Mouse (Mus musculus): ENCODE results near the gene Rgs7. TPM values are rescaled to one million over a fixed set of nuclear protein-coding genes. Genes with fewer than 3 reads are reported as not detected.
A peak's percentile ranks its signal among the peaks of the same experiment; 100 is the strongest.

Rgs7 gene
- polyA plus RNA-seq, 1 experiment, result 0.07 TPM

DNA sequence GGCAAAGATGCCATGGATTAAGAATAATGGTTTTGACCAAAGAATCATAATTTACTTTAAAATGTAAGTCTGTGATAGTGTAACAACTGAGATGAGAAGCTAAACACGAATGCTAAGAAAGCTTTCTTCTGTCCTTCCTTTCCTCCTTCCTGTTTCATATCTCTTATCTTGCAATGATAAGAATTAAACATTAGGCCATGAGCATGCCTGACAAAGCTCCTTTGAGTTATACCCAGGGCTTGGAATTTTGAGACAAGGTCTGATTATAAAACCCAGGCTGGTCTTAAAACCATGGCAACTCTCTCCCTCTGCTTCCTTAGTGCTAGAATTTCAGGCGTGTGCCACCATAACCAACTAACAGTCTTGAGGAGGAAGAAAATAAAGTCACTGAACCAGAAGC is 22.2 kb upstream of the Rgs7 start:
- H3K4me3 ChIP-seq (ENCODE audit: insufficient read depth, poor library complexity, severe bottlenecking), result no peak overlapping the region
- H3K36me3 ChIP-seq (ENCODE audit: control insufficient read depth, insufficient read depth), result no peaks in the 10 kb centered on the region
- H3K79me3 ChIP-seq (ENCODE audit: low read depth), result no peaks in the 10 kb centered on the region
- no peak for TF ChIP-seq CTCF (IDR thresholded peaks at IDR 0.05; ENCODE audit: control insufficient read depth, insufficient read depth, insufficient read length)
- TF ChIP-seq FOSL1 (IDR thresholded peaks at IDR 0.05; ENCODE audit: insufficient read depth, low read length, poor library complexity, severe bottlenecking), result no peak
- H3ac ChIP-seq (ENCODE audit: control insufficient read depth, insufficient read length, low read depth), result no peak overlapping the region
- no peaks in the 10 kb centered on the region for H3K79me2 ChIP-seq (ENCODE audit: control insufficient read depth, insufficient read depth)
- no peaks in the 10 kb centered on the region for H3K27me3 ChIP-seq (ENCODE audit: control insufficient read depth, insufficient read depth, insufficient read length)

DNA sequence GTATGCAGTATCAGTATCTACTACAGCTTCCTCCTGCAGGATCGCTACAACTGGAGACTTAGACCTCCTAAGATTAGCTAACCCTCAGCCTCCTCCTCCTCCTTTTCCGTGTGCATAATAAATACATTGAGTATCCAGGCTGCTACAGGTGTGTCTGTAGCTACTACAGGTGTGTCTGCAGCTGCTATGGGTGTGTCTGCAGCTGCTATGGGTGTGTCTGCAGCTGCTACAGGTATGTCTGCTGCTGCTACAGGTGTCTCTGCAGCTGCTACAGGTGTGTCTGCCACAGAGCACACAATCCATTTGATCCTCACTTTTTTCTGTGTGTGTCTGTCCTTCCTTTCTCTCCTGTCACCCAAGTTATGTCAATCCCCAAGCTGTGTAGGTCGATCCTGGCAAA is 19.9 kb upstream of the Rgs7 start:
- Histone ChIP-seq H3K27me3 (ENCODE audit: control insufficient read depth, insufficient read depth, insufficient read length) (no peaks in the 10 kb centered on the region), H3K4me3 (ENCODE audit: insufficient read depth, poor library complexity, severe bottlenecking) (no peak overlapping the region), H3K79me3 (ENCODE audit: low read depth) (no peaks in the 10 kb centered on the region), H3K36me3 (ENCODE audit: control insufficient read depth, insufficient read depth) (no peaks in the 10 kb centered on the region), H3ac (ENCODE audit: control insufficient read depth, insufficient read length, low read depth) (no peak overlapping the region), H3K79me2 (ENCODE audit: control insufficient read depth, insufficient read depth) (no peaks in the 10 kb centered on the region)
- TF ChIP-seq MYOD1 (IDR thresholded peaks at IDR 0.05; ENCODE audit: control insufficient read depth, insufficient read length, low read depth) (no peak), MYOG (IDR thresholded peaks at IDR 0.05; ENCODE audit: control insufficient read depth, extremely low read depth, insufficient read length) (no peak), CEBPB (IDR thresholded peaks at IDR 0.05; ENCODE audit: low read depth) (no peak), FOSL1 (IDR thresholded peaks at IDR 0.05; ENCODE audit: insufficient read depth, low read length, poor library complexity, severe bottlenecking) (no peak), USF1 (IDR thresholded peaks at IDR 0.05; ENCODE audit: low read depth) (no peak), MAX (IDR thresholded peaks at IDR 0.05) (no peak), CTCF (IDR thresholded peaks at IDR 0.05; ENCODE audit: control insufficient read depth, insufficient read depth, insufficient read length) (no peak)

DNA sequence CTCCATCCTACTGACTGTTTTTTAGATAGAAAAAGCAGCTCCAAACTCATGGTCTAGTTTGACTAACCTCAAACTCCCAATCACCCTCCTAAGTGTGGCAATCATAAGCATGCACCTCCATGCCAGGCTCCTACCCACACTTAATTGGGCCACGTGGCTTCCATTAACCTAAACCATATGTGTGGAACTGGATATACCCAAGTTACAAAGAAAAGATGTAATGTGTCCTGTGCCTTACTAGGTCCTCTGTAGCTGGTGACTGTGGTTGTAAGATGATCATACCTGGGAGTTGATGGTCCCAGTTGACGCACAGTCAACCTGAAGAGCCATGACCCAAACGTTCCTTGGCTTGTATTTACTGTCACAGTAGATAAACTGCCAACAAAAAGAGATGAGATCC is 17.7 kb upstream of the Rgs7 start:
- Histone ChIP-seq H3K4me3 (ENCODE audit: insufficient read depth, poor library complexity, severe bottlenecking) (no peak overlapping the region), H3K27me3 (ENCODE audit: control insufficient read depth, insufficient read depth, insufficient read length) (no peaks in the 10 kb centered on the region), H3ac (ENCODE audit: control insufficient read depth, insufficient read length, low read depth) (no peak overlapping the region), H3K79me3 (ENCODE audit: low read depth) (no peaks in the 10 kb centered on the region), H3K79me2 (ENCODE audit: control insufficient read depth, insufficient read depth) (no peaks in the 10 kb centered on the region), H3K36me3 (ENCODE audit: control insufficient read depth, insufficient read depth) (no peaks in the 10 kb centered on the region)
- no peak for TF ChIP-seq CTCF (IDR thresholded peaks at IDR 0.05; ENCODE audit: control insufficient read depth, insufficient read depth, insufficient read length)
- no peak for TF ChIP-seq USF1 (IDR thresholded peaks at IDR 0.05; ENCODE audit: low read depth)
- no peak for TF ChIP-seq MAX (IDR thresholded peaks at IDR 0.05)
- no peak for TF ChIP-seq MYOG (IDR thresholded peaks at IDR 0.05; ENCODE audit: control insufficient read depth, extremely low read depth, insufficient read length)
- TF ChIP-seq CEBPB (IDR thresholded peaks at IDR 0.05; ENCODE audit: low read depth), result no peak
- TF ChIP-seq FOSL1 (IDR thresholded peaks at IDR 0.05; ENCODE audit: insufficient read depth, low read length, poor library complexity, severe bottlenecking), result no peak
- no peak for TF ChIP-seq MYOD1 (IDR thresholded peaks at IDR 0.05; ENCODE audit: control insufficient read depth, insufficient read length, low read depth)

DNA sequence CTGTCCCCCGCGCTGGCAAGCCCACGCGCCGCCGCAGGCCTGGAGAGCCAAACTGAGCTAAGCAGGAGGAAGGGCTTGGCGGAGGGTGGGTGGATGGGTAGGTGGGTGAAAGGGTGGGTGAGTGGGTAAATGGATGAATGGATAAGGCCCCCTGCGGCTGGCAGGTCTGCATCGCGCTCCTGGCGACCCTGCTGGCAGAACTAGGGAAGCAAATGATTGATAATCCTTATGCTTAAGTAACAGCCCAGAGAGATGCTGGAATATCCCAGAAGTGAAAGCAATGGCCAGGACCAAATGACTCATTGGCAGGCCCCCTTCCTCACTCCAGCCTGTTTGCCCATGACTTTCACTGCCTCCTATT is 363 bp upstream of the Rgs7 start:
- no peaks in the 10 kb centered on the region for H3K79me2 ChIP-seq (ENCODE audit: control insufficient read depth, insufficient read depth)
- no peaks in the 10 kb centered on the region for H3K79me3 ChIP-seq (ENCODE audit: low read depth)
- H3K36me3 ChIP-seq (ENCODE audit: control insufficient read depth, insufficient read depth), result no peaks in the 10 kb centered on the region
- TF ChIP-seq MYOG (IDR thresholded peaks at IDR 0.05; ENCODE audit: control insufficient read depth, extremely low read depth, insufficient read length) (no peak), MYOD1 (IDR thresholded peaks at IDR 0.05; ENCODE audit: control insufficient read depth, insufficient read length, low read depth) (no peak), FOSL1 (IDR thresholded peaks at IDR 0.05; ENCODE audit: insufficient read depth, low read length, poor library complexity, severe bottlenecking) (no peak)
- H3ac ChIP-seq (ENCODE audit: control insufficient read depth, insufficient read length, low read depth), result peak overlapping the region; percentile 5
- H3K27me3 ChIP-seq (ENCODE audit: control insufficient read depth, insufficient read depth, insufficient read length), result peaks cover 8% of the 10 kb centered on the region
- H3K4me3 ChIP-seq (ENCODE audit: insufficient read depth, poor library complexity, severe bottlenecking), result no peak overlapping the region

DNA sequence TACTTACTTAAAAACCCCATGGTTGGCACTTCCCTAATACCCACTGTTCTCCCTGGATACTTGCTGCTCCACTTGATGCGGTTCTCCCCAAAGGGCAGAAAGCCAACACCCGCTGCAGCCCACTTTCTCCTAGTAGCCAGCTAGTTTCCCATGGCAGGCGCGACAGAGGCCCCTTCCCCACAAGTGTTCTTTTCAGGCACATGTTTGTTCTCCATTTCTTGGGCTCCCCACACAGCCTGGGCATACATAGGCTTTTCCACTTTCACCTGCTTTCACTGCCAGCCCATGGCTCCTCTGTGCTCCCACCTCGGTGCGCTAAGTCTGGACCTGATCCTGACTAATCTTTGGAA is 814 bp downstream of the Rgs7 start:
- H3K79me3 ChIP-seq (ENCODE audit: low read depth), result no peaks in the 10 kb centered on the region
- H3K27me3 ChIP-seq (ENCODE audit: control insufficient read depth, insufficient read depth, insufficient read length), result peaks cover 8% of the 10 kb centered on the region
- H3K4me3 ChIP-seq (ENCODE audit: insufficient read depth, poor library complexity, severe bottlenecking), result no peak overlapping the region
- H3K79me2 ChIP-seq (ENCODE audit: control insufficient read depth, insufficient read depth), result no peaks in the 10 kb centered on the region
- H3ac ChIP-seq (ENCODE audit: control insufficient read depth, insufficient read length, low read depth), result no peak overlapping the region
- TF ChIP-seq MYOG (IDR thresholded peaks at IDR 0.05; ENCODE audit: control insufficient read depth, extremely low read depth, insufficient read length), result no peak
- TF ChIP-seq MAX (IDR thresholded peaks at IDR 0.05), result no peak
- TF ChIP-seq MYOD1 (IDR thresholded peaks at IDR 0.05; ENCODE audit: control insufficient read depth, insufficient read length, low read depth), result no peak
- no peak for TF ChIP-seq USF1 (IDR thresholded peaks at IDR 0.05; ENCODE audit: low read depth)
- no peak for TF ChIP-seq CEBPB (IDR thresholded peaks at IDR 0.05; ENCODE audit: low read depth)
- no peak for TF ChIP-seq CTCF (IDR thresholded peaks at IDR 0.05; ENCODE audit: control insufficient read depth, insufficient read depth, insufficient read length)
- no peaks in the 10 kb centered on the region for H3K36me3 ChIP-seq (ENCODE audit: control insufficient read depth, insufficient read depth)

DNA sequence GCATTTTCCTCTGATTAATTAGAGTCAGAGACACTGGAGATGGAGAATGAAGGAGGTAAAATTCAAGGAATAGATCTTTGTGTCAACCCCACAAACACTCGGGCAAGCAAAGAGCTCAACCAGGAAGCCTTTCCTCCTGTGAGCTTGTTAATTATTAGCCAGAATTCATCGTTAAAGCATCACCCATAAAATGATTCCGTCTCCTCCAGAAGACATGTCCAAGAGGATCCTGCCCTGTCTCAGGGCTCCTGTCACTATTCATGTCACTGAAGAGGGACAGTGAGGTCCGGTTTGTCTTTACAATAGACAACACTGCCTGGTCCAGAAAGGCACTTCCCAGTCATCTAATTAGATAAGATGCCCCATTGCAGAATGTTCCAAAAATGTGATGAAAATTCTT is 7.2 kb downstream of the Rgs7 start:
- H3ac ChIP-seq (ENCODE audit: control insufficient read depth, insufficient read length, low read depth), result no peak overlapping the region
- TF ChIP-seq MAX (IDR thresholded peaks at IDR 0.05) (no peak), CTCF (IDR thresholded peaks at IDR 0.05; ENCODE audit: control insufficient read depth, insufficient read depth, insufficient read length) (no peak), CEBPB (IDR thresholded peaks at IDR 0.05; ENCODE audit: low read depth) (no peak), USF1 (IDR thresholded peaks at IDR 0.05; ENCODE audit: low read depth) (no peak), MYOD1 (IDR thresholded peaks at IDR 0.05; ENCODE audit: control insufficient read depth, insufficient read length, low read depth) (no peak), FOSL1 (IDR thresholded peaks at IDR 0.05; ENCODE audit: insufficient read depth, low read length, poor library complexity, severe bottlenecking) (no peak), MYOG (IDR thresholded peaks at IDR 0.05; ENCODE audit: control insufficient read depth, extremely low read depth, insufficient read length) (no peak)
- no peak overlapping the region for H3K4me3 ChIP-seq (ENCODE audit: insufficient read depth, poor library complexity, severe bottlenecking)
- no peaks in the 10 kb centered on the region for H3K79me2 ChIP-seq (ENCODE audit: control insufficient read depth, insufficient read depth)
- H3K36me3 ChIP-seq (ENCODE audit: control insufficient read depth, insufficient read depth), result no peaks in the 10 kb centered on the region
- H3K79me3 ChIP-seq (ENCODE audit: low read depth), result no peaks in the 10 kb centered on the region
- H3K27me3 ChIP-seq (ENCODE audit: control insufficient read depth, insufficient read depth, insufficient read length), result no peaks in the 10 kb centered on the region

Measured in C2C12 (cell line).